Mouse (Mus musculus): ENCODE results near the gene Cd59a. TPM values are rescaled to one million over a fixed set of nuclear protein-coding genes. Genes with fewer than 3 reads are reported as not detected.

Cd59a gene
- polyA plus RNA-seq, 1 experiment from 2014 or later, result 62.0 TPM

DNA sequence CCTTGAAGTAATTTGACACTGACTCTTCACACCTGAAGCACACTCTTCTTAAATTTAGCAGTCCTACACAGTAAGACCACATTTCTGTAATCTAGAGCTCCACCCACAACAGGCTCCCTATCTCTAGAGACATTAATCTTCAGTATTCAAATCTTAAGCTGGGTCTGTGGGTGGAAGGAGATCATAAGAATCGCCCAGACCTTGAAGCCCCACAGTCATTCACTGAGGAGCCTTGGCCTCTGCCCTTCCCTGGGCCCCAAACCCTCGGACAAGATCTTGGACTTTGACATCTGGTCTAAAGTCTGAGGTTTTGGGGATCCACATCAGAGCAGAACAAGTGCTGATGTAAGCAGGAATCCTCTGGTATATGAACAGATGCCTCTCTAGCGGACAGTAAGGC lies 27.9 kb downstream of the Cd59a start:
- 48% methylated on average over 3 of the region's 3 CpGs for WGBS
- no peaks in the 10 kb centered on the region for H3K36me3 ChIP-seq
- H3K4me2 ChIP-seq, result peak overlapping the region; percentile 97
- H3K4me3 ChIP-seq, result peak overlapping the region; percentile 82
- H3K27me3 ChIP-seq (replicated peaks), result peaks cover 17% of the 10 kb centered on the region; the same call in 1 of the 2 replicates
- H3K9ac ChIP-seq, result peak overlapping the region; percentile 95
- peaks cover 56% of the 10 kb centered on the region for H3K4me1 ChIP-seq
- 0 out of 2 replicates have a peak overlapping the region, but pooled peaks have one; percentile 91 for H3K27ac ChIP-seq (replicated peaks)
- no peaks in the 10 kb centered on the region for H3K9me3 ChIP-seq
- no peak for ATAC-seq (ENCODE audit: extremely low read depth, insufficient number of reproducible peaks, low FRiP score, low TSS enrichment)

DNA sequence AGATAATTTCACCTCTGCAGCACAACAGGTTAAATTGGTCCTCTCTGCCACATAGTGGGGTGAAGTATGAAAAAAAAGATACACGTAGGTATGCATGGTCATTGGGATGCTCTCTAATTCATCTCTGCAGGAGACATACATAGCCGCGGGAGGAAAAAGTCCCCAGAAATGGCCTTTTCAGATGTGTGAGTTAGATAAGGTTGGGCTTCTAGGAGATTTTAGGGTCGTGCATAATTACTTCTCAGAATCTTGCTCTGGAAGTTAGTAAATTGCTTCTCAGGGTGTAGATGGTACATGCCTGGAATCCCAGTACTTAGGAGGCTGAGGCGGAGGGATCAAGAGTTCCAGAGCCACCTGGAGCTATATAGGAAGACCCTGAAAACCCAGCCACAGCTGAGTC lies 28.5 kb downstream of the Cd59a start:
- Histone ChIP-seq H3K9ac (no peak overlapping the region), H3K4me2 (no peak overlapping the region), H3K27me3 (replicated peaks) (peaks cover 17% of the 10 kb centered on the region; the same call in 1 of the 2 replicates), H3K4me1 (peaks cover 51% of the 10 kb centered on the region), H3K27ac (replicated peaks) (no peak overlapping the region), H3K9me3 (no peaks in the 10 kb centered on the region), H3K4me3 (no peak overlapping the region), H3K36me3 (no peaks in the 10 kb centered on the region)
- whole genome bisulfite sequencing, result 69% methylated on average over 5 of the region's 5 CpGs
- no peak for ATAC-seq (ENCODE audit: extremely low read depth, insufficient number of reproducible peaks, low FRiP score, low TSS enrichment)

DNA sequence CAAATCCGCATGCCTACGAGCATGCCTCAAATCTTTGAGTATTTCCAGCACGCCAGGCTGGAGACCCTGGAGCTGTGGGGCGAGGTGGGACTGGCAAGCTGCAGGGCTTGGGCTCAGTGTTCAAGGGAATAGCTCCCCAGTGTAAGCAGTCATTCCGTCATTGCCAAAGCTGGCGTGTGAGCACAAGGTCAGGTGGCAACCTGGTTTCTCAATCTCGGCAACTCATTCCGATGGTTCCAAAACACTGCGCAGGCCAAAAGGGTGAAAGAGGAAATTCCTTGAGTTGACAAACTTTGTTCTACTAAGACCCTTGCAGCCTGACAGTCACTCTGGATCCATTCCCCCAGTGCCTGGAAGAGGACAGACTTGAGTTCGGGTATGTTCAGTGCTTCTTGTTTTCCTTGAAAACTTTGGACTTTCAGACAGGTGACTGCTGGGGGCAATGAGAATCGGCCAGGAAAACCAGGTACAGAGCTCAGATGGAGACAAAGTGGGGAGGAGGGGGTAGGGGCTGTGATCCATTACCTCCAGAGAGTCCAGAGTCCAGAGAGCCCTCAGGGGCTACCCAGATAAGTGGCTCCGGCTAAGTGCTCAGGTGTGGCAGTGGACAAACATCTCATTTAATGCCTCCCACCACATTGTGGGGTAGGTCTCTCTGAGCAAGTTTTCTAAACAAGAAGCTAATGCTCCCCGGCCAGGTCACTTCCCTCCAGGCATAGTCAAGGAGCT lies 33.4 kb downstream of the Cd59a start:
- H3K27ac ChIP-seq (replicated peaks), result no peak overlapping the region
- peaks cover 37% of the 10 kb centered on the region for H3K4me1 ChIP-seq
- no peak for ATAC-seq (ENCODE audit: extremely low read depth, insufficient number of reproducible peaks, low FRiP score, low TSS enrichment)

DNA sequence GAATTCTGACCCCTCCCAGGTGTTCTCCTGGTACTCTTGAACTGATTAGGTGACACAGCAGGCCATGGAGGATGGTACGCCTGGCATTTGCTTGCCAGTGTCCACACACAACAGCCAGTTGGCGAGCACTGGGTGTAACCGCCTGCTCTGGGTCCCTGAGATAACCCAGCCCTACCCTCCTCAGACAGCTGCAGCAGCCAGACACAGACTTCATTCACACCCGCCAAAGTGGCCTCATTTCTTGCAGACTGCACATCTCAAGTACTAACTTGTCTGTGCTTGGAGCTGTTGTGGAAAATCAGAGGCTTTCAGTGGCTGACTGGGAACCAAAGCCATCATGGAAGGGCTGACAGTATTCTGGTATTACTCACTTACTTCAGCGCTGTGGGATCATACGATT lies 34.6 kb downstream of the Cd59a start:
- H3K4me2 ChIP-seq, result no peak overlapping the region
- ATAC-seq (ENCODE audit: extremely low read depth, insufficient number of reproducible peaks, low FRiP score, low TSS enrichment), result peak; percentile 51; the same call in 1 of the 2 replicates
- no peaks in the 10 kb centered on the region for H3K36me3 ChIP-seq
- 0 out of 2 replicates have a peak overlapping the region, but pooled peaks have one; percentile 33 for H3K9ac ChIP-seq
- H3K9me3 ChIP-seq, result no peaks in the 10 kb centered on the region
- peaks cover 29% of the 10 kb centered on the region for H3K4me1 ChIP-seq
- H3K27ac ChIP-seq (replicated peaks), result 0 out of 2 replicates have a peak overlapping the region, but pooled peaks have one; percentile 28
- 37% methylated on average over 6 of the region's 6 CpGs for WGBS
- peaks cover 21% of the 10 kb centered on the region; the same call in 1 of the 2 replicates for H3K27me3 ChIP-seq (replicated peaks)
- no peak overlapping the region for H3K4me3 ChIP-seq

More for the DNA sequence above, 33.4 kb downstream of the Cd59a start:
- H3K9ac ChIP-seq, result no peak overlapping the region
- no peak overlapping the region for H3K4me3 ChIP-seq
- no peaks in the 10 kb centered on the region for H3K9me3 ChIP-seq
- no peaks in the 10 kb centered on the region for H3K36me3 ChIP-seq
- H3K27me3 ChIP-seq (replicated peaks), result peaks cover 21% of the 10 kb centered on the region; the same call in 1 of the 2 replicates
- no peak overlapping the region for H3K4me2 ChIP-seq
- WGBS, result 84% methylated on average over 13 of the region's 13 CpGs

DNA sequence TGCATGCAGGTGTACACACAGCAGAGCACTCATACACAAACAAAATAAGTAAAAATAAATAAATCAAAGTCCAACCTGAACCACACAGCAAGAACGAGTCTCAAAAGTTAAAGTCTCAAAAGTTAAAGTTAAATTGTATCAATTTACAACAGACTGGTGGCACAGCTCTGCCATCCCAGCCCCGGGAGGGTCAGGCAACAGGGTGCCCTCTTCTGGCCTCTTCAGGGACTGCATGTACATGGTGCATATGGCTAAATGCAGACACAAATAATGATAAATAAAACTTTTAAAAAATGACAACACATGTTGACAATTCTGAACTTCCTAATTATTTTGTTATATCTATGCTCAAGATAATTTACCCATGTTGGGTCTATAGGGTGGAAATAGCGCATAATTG lies 35.4 kb downstream of the Cd59a start:
- 62% methylated on average over 3 of the region's 3 CpGs for WGBS
- Histone ChIP-seq H3K27ac (replicated peaks) (no peak overlapping the region), H3K9ac (no peak overlapping the region), H3K9me3 (no peaks in the 10 kb centered on the region), H3K4me1 (peaks cover 29% of the 10 kb centered on the region), H3K4me3 (no peak overlapping the region), H3K4me2 (no peak overlapping the region), H3K27me3 (replicated peaks) (peaks cover 14% of the 10 kb centered on the region; the same call in 1 of the 2 replicates), H3K36me3 (no peaks in the 10 kb centered on the region)
- no peak for ATAC-seq (ENCODE audit: extremely low read depth, insufficient number of reproducible peaks, low FRiP score, low TSS enrichment)

DNA sequence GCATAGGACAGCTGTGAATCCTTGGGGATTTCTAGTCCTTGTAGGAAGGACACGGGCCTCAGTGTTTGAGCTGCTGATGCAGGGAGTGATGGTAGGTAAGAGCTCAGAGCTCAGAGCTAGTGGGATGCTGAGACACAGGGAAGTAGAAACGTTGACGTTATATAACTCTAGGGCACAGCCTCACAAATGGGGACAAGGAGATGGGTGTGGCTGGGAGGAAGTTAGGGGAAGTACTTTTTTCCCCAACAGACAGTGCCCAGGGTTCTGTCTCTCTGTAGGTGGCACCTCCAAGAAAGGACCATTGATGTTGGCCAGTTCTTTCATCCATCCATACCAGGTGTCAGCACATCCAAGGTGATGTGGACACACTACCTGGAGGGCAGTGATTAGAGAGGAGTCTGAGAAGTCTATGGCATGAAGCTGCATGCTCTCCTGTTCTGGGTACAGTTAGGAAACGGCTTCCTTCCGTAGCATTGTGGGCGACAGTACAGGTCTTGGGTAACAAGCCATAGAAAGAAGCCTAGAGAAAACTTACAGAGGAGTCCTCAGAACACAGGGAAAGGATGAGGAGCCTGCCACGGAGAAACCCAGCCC lies 36.8 kb downstream of the Cd59a start:
- Histone ChIP-seq H3K4me1 (peaks cover 29% of the 10 kb centered on the region), H3K9me3 (no peaks in the 10 kb centered on the region), H3K36me3 (no peaks in the 10 kb centered on the region), H3K9ac (no peak overlapping the region), H3K4me2 (no peak overlapping the region), H3K27ac (replicated peaks) (no peak overlapping the region), H3K27me3 (replicated peaks) (0 out of 2 replicates have a peak, but pooled peaks cover 7% of the 10 kb centered on the region), H3K4me3 (no peak overlapping the region)
- 69% methylated on average over 7 of the region's 7 CpGs for WGBS
- no peak for ATAC-seq (ENCODE audit: extremely low read depth, insufficient number of reproducible peaks, low FRiP score, low TSS enrichment)

DNA sequence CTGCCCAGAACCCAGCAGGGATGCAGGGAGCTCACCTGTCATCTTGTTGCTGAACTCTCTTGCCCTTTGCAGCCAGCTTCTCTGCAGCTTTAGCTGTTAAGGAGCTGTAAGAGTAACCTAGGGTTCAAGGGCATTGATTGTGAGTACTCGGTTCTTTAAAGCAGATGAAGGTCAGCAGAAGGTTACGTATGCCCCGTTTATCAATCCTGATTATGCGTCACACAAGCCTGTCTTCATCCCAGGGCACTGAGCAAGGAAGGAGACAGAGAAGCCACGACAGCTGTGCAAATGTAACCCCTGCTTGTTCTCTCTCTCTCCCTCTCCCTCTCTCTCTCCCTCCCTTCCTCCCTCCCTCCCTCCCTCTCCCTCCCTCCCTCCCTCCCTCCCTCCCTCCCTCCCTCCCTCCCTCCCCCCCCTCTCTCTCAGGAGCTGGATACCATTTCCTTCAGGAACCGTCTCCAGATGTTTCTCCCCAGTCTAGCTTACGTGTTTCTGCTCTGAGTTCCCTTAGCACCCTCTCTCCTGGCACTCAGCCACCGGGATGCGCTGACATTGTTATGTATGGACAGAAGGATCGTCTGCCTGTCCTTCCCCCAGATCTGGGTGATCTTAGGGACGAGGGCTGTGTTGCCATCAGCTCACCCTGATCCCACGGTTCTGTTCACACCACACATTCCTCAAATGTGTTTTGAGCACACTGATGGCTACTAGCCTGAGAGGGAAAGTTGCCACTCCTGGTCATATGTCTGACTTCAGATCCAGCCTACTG lies 37.6 kb downstream of the Cd59a start:
- Histone ChIP-seq H3K36me3 (no peaks in the 10 kb centered on the region), H3K4me2 (no peak overlapping the region), H3K27ac (replicated peaks) (no peak overlapping the region), H3K9me3 (no peaks in the 10 kb centered on the region), H3K4me1 (peaks cover 29% of the 10 kb centered on the region), H3K9ac (no peak overlapping the region), H3K4me3 (no peak overlapping the region), H3K27me3 (replicated peaks) (0 out of 2 replicates have a peak, but pooled peaks cover 4% of the 10 kb centered on the region)
- 19% methylated on average over 12 of the region's 12 CpGs for WGBS
- no peak for ATAC-seq (ENCODE audit: extremely low read depth, insufficient number of reproducible peaks, low FRiP score, low TSS enrichment)

DNA sequence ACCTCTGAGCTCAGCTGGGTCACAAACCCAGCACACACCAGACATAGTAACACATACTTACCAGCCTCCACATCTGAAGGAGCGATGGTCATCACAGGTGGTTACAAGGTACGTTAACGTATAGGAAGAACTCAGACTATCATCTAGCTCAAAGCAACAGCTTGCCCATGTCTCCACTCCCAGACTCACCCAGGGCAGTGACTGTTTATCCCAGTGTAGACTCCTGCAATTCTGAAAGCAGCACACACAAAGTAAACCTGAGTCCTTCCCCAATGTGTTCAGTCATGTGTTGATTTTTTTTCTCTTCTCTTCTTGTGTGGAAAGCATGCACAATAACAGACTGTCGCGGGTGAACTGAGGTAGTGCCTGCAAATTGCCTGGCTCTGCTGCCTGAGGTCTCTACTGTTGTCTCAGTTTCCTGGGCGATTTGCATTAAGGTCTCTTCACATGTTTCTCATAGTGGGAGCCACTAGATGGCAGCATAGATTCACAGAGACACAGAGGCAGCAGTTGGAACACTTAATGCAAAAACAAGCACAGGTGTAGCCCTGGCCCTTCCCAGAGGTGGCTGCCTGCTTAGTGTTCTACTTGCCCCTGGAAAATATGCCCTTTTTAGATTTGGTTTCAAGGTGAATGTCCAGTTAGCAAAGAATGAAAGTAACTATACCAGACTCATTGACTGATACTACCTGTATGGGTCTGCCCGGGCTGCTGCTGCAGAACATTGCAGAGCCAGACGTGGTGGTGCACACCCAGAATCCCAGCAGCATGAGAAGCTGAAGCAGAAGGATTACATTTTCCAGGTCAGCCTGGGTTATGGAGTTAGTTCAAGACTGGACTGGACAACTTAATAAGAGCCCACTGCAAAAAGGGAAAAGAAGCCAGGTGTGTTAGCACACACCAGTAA lies 38.8 kb downstream of the Cd59a start:
- H3K27ac ChIP-seq (replicated peaks), result no peak overlapping the region
- H3K9me3 ChIP-seq, result no peaks in the 10 kb centered on the region
- H3K27me3 ChIP-seq (replicated peaks), result 0 out of 2 replicates have a peak, but pooled peaks cover 4% of the 10 kb centered on the region
- H3K36me3 ChIP-seq, result no peaks in the 10 kb centered on the region
- H3K4me1 ChIP-seq, result peaks cover 28% of the 10 kb centered on the region
- no peak overlapping the region for H3K9ac ChIP-seq
- no peak overlapping the region for H3K4me3 ChIP-seq
- 42% methylated on average over 8 of the region's 8 CpGs for WGBS
- no peak for ATAC-seq (ENCODE audit: extremely low read depth, insufficient number of reproducible peaks, low FRiP score, low TSS enrichment)
- no peak overlapping the region for H3K4me2 ChIP-seq

DNA sequence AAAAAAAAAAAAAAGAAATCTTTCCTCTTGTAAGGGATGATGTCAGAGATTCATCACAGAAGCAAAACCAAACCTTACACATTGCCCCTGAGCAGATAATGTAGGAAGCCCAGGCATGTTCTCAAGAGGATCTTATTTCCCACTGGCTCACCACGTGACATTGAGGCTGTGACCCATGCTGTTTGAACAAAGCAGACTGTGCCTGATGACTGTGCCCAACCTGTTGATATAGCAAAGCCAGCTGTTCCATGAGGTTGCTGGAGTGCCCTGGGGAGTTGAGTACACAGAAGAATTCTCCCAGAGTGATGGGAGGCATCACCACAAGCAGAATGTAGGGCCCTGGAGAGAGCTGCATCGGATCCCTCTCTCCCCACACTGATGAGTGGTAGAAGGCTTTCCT lies 40.3 kb downstream of the Cd59a start:
- H3K27me3 ChIP-seq (replicated peaks), result 0 out of 2 replicates have a peak, but pooled peaks cover 4% of the 10 kb centered on the region
- H3K4me1 ChIP-seq, result peaks cover 15% of the 10 kb centered on the region
- no peak overlapping the region for H3K27ac ChIP-seq (replicated peaks)
- H3K4me2 ChIP-seq, result no peak overlapping the region
- H3K9me3 ChIP-seq, result no peaks in the 10 kb centered on the region
- ATAC-seq (ENCODE audit: extremely low read depth, insufficient number of reproducible peaks, low FRiP score, low TSS enrichment), result no peak
- no peaks in the 10 kb centered on the region for H3K36me3 ChIP-seq
- WGBS, result 49% methylated on average over 2 of the region's 2 CpGs
- no peak overlapping the region for H3K9ac ChIP-seq
- no peak overlapping the region for H3K4me3 ChIP-seq

DNA sequence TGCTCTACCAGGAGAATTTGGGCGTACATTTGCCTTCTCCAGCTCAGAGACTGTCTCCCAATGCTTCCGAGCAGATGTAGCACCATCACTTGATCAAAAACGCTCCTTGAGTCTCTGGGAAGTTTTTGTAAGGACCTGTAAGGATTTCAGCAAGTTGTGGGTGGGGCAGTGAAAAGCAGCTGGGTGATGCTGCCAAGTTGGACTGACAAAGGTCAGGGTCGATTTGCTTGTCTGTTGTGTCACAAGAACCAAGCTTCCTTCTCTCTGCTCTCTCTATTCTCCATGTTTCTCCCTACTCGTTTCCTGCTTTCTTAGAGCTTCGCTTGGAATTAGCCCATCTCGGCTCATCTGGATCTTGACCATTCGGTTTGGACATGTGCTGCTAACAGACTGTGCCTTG lies 46.5 kb downstream of the Cd59a start:
- no peaks in the 10 kb centered on the region for H3K4me1 ChIP-seq
- H3K9ac ChIP-seq, result no peak overlapping the region
- H3K36me3 ChIP-seq, result no peaks in the 10 kb centered on the region
- no peaks in the 10 kb centered on the region for H3K27me3 ChIP-seq (replicated peaks)
- WGBS, result 82% methylated on average over 8 of the region's 8 CpGs
- H3K27ac ChIP-seq (replicated peaks), result no peak overlapping the region
- ATAC-seq (ENCODE audit: extremely low read depth, insufficient number of reproducible peaks, low FRiP score, low TSS enrichment), result no peak
- H3K4me3 ChIP-seq, result no peak overlapping the region
- H3K4me2 ChIP-seq, result no peak overlapping the region
- H3K9me3 ChIP-seq, result no peaks in the 10 kb centered on the region

Data from heart, embryonic 13.5 days (tissue).